Mouse (Mus musculus) heart, adult 8-10 months (tissue): ENCODE results near the gene Gm12258. TPM values are rescaled to one million over a fixed set of nuclear protein-coding genes. Genes with fewer than 3 reads are reported as not detected.
A peak's percentile ranks its signal among the peaks of the same experiment; 100 is the strongest.

Source experiments
- DNase-seq: peaks from one replicate; pipeline ENCODE4 v3.0.0; 2022; ENCODE audit warnings: low spot score
- total RNA-seq, 4 experiments: library from RNA; stranded (reverse); gene quantifications; 2 replicates each; pipeline ENCODE4 v1.2.4; 2022

Gm12258 gene
- total RNA-seq, 4 experiments from 2014 or later, result 1.1 to 2.5 (median 1.6) TPM

DNA sequence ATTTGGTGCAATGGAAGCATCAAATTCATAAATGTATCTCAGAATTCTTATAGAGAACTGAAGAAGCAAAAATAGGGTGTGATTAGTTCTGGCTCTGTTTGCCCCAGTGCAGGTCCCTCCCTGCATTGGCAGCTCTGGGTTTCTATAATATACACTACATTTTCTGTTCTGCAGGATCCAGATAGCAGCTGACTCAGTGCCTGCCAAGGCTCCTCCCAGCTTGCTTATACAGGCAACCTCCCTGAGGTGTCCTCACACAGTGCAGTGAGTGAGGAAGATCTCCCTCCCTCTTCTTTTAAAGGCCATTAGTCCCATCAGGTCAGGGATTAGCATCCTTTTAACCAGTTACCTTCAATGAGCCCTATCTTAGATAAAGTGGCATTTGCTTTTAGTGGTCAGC is 54.1 kb downstream of the Gm12258 start:
- DNase-seq, result no peak

- DNase-seq, result peak; percentile 98
These were observed 56.8 kb downstream of the Gm12258 start, which contains the start of gene Zfp39 for GRCm38 (mm10) chr11:58903511-58904409. Gene Zfp39 (minus strand): TSS chr11:58904225.

- DNase-seq, result no peak
These were observed 57.4 kb downstream of the Gm12258 start for GRCm38 (mm10) chr11:58904410-58904718.

DNA sequence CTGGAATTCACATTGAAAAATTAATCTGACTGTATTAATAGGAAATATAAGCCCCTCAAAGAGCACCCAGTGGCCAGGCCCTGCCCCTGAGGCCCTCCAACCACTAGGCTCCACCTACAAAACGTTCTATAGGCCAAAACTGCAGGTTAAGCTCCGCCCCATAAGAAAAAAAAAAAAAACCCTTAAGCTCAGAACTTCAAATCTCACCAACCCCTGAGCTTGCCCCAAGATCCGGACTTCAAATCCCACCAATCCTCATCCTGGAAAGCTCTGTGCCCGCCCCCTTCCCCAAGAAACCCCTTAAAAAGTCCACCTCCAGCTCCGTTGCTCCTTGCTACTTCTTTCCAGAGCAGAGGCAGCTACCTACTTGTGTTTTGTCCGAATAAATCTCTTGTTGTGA is 57.9 kb downstream of the Gm12258 start:
- DNase-seq, result no peak

Other genes with a start within 250 kb of the Gm12258 start
- gene 2210407C18Rik, start 231.1 kb upstream of the Gm12258 start, total RNA-seq, result 1 to 10 TPM; 3.2 to 9.2 (median 6.2) TPM
- not detected for gene Olfr323, start 216.7 kb upstream of the Gm12258 start, total RNA-seq
- not detected for gene Trim58, start 206.7 kb upstream of the Gm12258 start, total RNA-seq
- gene Olfr322, start 188.4 kb upstream of the Gm12258 start, total RNA-seq, result not detected
- not detected for gene Olfr320, start 166.1 kb upstream of the Gm12258 start, total RNA-seq
- gene Olfr319, start 148.0 kb upstream of the Gm12258 start, total RNA-seq, result not detected
- gene Olfr318, start 123.1 kb upstream of the Gm12258 start, total RNA-seq, result not detected
- gene Olfr317, start 107.9 kb upstream of the Gm12258 start, total RNA-seq, result not detected
- not detected for gene Olfr316, start 94.4 kb upstream of the Gm12258 start, total RNA-seq
- not detected for gene Olfr315, start 74.0 kb upstream of the Gm12258 start, total RNA-seq
- not detected for gene Olfr314, start 64.2 kb upstream of the Gm12258 start, total RNA-seq
- under 1 TPM in 2 of 4 experiments, not detected in 2; 0.52 to 0.69 TPM for gene Fam183b, start 45.2 kb upstream of the Gm12258 start, total RNA-seq
- gene Olfr313, start 32.2 kb upstream of the Gm12258 start, total RNA-seq, result not detected
- not detected for gene Olfr312, start 17.9 kb upstream of the Gm12258 start, total RNA-seq
- not detected for gene Olfr311, start 7.9 kb upstream of the Gm12258 start, total RNA-seq
- gene 2810021J22Rik, start 20.1 kb downstream of the Gm12258 start, total RNA-seq, result 1 to 10 TPM; 1.6 to 3.1 (median 1.9) TPM
- gene Zfp39, start 57.1 kb downstream of the Gm12258 start, total RNA-seq, result 1 to 10 TPM; 3.0 to 4.5 (median 4.1) TPM
- under 1 TPM in 1 of 4 experiments, not detected in 3; 0.09 TPM for gene Btnl10, start 70.8 kb downstream of the Gm12258 start, total RNA-seq
- 100 to 1,000 TPM; 165 to 184 (median 175) TPM for gene Rnf187, start 91.8 kb downstream of the Gm12258 start, total RNA-seq
- 1 to 10 TPM in 3 of 4 experiments, not detected in 1; 1.3 to 1.4 (median 1.3) TPM for gene Hist3h2ba, start 101.8 kb downstream of the Gm12258 start, total RNA-seq
- gene Hist3h2a, start 107.5 kb downstream of the Gm12258 start, total RNA-seq, result 10 to 100 TPM; 10.5 to 17.8 (median 16.0) TPM
- gene Trim17, start 107.5 kb downstream of the Gm12258 start, total RNA-seq, result under 1 TPM in 3 of 4 experiments, not detected in 1; 0.06 to 0.20 (median 0.08) TPM
- 10 to 100 TPM; 14.7 to 18.9 (median 16.5) TPM for gene Trim11, start 130.9 kb downstream of the Gm12258 start, total RNA-seq